16 mouse cellular contexts compared by ENCODE assay signal in genomic region chr4:89692780-89693179, GRCm38 (mm10). TPM values are rescaled to one million over a fixed set of nuclear protein-coding genes. Genes with fewer than 3 reads are reported as not detected.
A peak's percentile ranks its signal among the peaks of the same experiment; 100 is the strongest.
DNase-seq lines count a peak whose midpoint lies in the region; ATAC-seq and TF ChIP-seq lines count a peak whose summit lies in the region.
"Had no signal": no experiment of that assay in that cellular context is flagged by ENCODE, and none has a peak within 500 bp of the region (broad histone marks: within the 10 kb centered on the region; RNA-seq: fewer than 3 reads in every experiment).

No protein-coding gene starts in this region.

- no peak overlapping the region for H3K4me3 ChIP-seq in hindbrain, postnatal 0 days (ENCODE audit: low read length)
- H3K4me3 ChIP-seq in hindbrain, embryonic 12.5 days, result no peak overlapping the region
- H3K4me3 ChIP-seq in lung, postnatal 0 days (ENCODE audit: low read depth, low read length), result no peak overlapping the region
- H3K4me3 ChIP-seq in ES-E14 (ENCODE audit: insufficient read depth in 1 of 2, low read depth in 1 of 2, low read length in 2 of 2, poor library complexity in 1 of 2, severe bottlenecking in 1 of 2), result no peak overlapping the region
- H3K4me3 ChIP-seq in limb, embryonic 10.5 days, result no peak overlapping the region
- H3K4me3 ChIP-seq: hindbrain, embryonic 13.5 days; myocyte had no signal

- DNase-seq in hindbrain, postnatal 0 days (ENCODE audit: low spot score), result no peak
- peak; percentile 44 for DNase-seq in lung, postnatal 0 days (ENCODE audit: low spot score)
- no peak for DNase-seq in lung, postnatal 14 days
- no peak for DNase-seq in ES-E14 (ENCODE audit: low read depth, low spot score)
- peak; percentile 29 for DNase-seq in induced T-regulatory cell, adult 2 months (ENCODE audit: low read depth)
- DNase-seq in B cell, adult 2 months, result no peak
- DNase-seq in limb, embryonic 10.5 days (ENCODE audit: low spot score), result no peak
- DNase-seq: cerebellum, adult 8-10 months; kidney, postnatal 25 days; right cerebral cortex, adult 18-20 months had no signal

- ATAC-seq in hindbrain, postnatal 0 days, result no peak
- no peak for ATAC-seq in hindbrain, embryonic 12.5 days (ENCODE audit: low FRiP score)
- ATAC-seq in lung, postnatal 0 days, result no peak
- ATAC-seq: Patski had no signal

- 38% methylated on average over 1 of the region's 1 CpGs for WGBS in hindbrain, postnatal 0 days
- 31% methylated on average over 1 of the region's 1 CpGs for WGBS in hindbrain, embryonic 12.5 days
- 23% methylated on average over 1 of the region's 1 CpGs for WGBS in lung, postnatal 0 days
- 30% methylated on average over 1 of the region's 1 CpGs for WGBS in limb, embryonic 10.5 days

- no peak overlapping the region for H3K27ac ChIP-seq in hindbrain, postnatal 0 days
- no peak overlapping the region for H3K27ac ChIP-seq in hindbrain, embryonic 12.5 days
- H3K27ac ChIP-seq in lung, postnatal 0 days (ENCODE audit: low read length), result no peak overlapping the region
- no peak overlapping the region for H3K27ac ChIP-seq in ES-E14 (ENCODE audit: insufficient read depth, low read depth, low read length, poor library complexity, severe bottlenecking)
- H3K27ac ChIP-seq in limb, embryonic 10.5 days, result no peak overlapping the region
- H3K27ac ChIP-seq: hindbrain, embryonic 13.5 days; macrophage had no signal

- TF ChIP-seq CTCF in hindbrain, postnatal 0 days (IDR thresholded peaks at IDR 0.05; ENCODE audit: low read depth), result peak; percentile 48
- TF ChIP-seq CTCF in lung, postnatal 0 days (IDR thresholded peaks at IDR 0.05), result peak; percentile 51

- no peak overlapping the region for H3K4me2 ChIP-seq in hindbrain, postnatal 0 days (ENCODE audit: low read depth, low read length)
- H3K4me2 ChIP-seq in hindbrain, embryonic 12.5 days (replicated peaks), result no peak overlapping the region
- H3K4me2 ChIP-seq in lung, postnatal 0 days (replicated peaks; ENCODE audit: low read depth, low read length), result no peak overlapping the region
- H3K4me2 ChIP-seq: hindbrain, embryonic 13.5 days had no signal

- H3K9ac ChIP-seq in hindbrain, postnatal 0 days (replicated peaks; ENCODE audit: low read length), result no peak overlapping the region
- no peak overlapping the region for H3K9ac ChIP-seq in hindbrain, embryonic 12.5 days
- no peak overlapping the region for H3K9ac ChIP-seq in lung, postnatal 0 days (replicated peaks; ENCODE audit: low read depth)
- no peak overlapping the region for H3K9ac ChIP-seq in ES-E14 (ENCODE audit: insufficient read depth, low read depth, low read length, poor library complexity, severe bottlenecking)
- H3K9ac ChIP-seq: hindbrain, embryonic 13.5 days had no signal

- no peak for TF ChIP-seq EP300 in lung, postnatal 0 days (IDR thresholded peaks at IDR 0.05)

- 0 out of 2 replicates have a peak, but pooled peaks cover 7% of the 10 kb centered on the region for H3K27me3 ChIP-seq in hindbrain, postnatal 0 days (ENCODE audit: insufficient read depth, low read length)
- peaks cover 29% of the 10 kb centered on the region for H3K27me3 ChIP-seq in hindbrain, embryonic 12.5 days
- peaks cover 18% of the 10 kb centered on the region for H3K27me3 ChIP-seq in lung, postnatal 0 days (replicated peaks; ENCODE audit: insufficient read depth, low read length)
- peaks cover 32% of the 10 kb centered on the region for H3K27me3 ChIP-seq in limb, embryonic 10.5 days (ENCODE audit: low read depth, poor library complexity, severe bottlenecking)

- in situ Hi-C loops in ES-E14 (cut with MboI; ENCODE audit: low sequenced_read_pairs in 2 of 2, unreplicated experiment in 2 of 2), result no loop called here

- H3K9me3 ChIP-seq in hindbrain, postnatal 0 days (ENCODE audit: low read length), result no peaks in the 10 kb centered on the region
- no peaks in the 10 kb centered on the region for H3K9me3 ChIP-seq in hindbrain, embryonic 12.5 days (replicated peaks)
- no peaks in the 10 kb centered on the region for H3K9me3 ChIP-seq in lung, postnatal 0 days (ENCODE audit: low read length)
- H3K9me3 ChIP-seq in ES-E14 (ENCODE audit: control insufficient read depth, insufficient read depth, low read depth, low read length), result no peaks in the 10 kb centered on the region
- H3K9me3 ChIP-seq in limb, embryonic 10.5 days (replicated peaks), result no peaks in the 10 kb centered on the region
- H3K9me3 ChIP-seq: hindbrain, embryonic 13.5 days had no signal

- no peaks in the 10 kb centered on the region for H3K36me3 ChIP-seq in hindbrain, postnatal 0 days (ENCODE audit: insufficient read depth, low read length)
- H3K36me3 ChIP-seq in hindbrain, embryonic 12.5 days, result no peaks in the 10 kb centered on the region
- H3K36me3 ChIP-seq in lung, postnatal 0 days (ENCODE audit: insufficient read depth, low read length), result no peaks in the 10 kb centered on the region
- no peaks in the 10 kb centered on the region for H3K36me3 ChIP-seq in ES-E14 (ENCODE audit: control insufficient read depth, insufficient read depth, low read length, poor library complexity, severe bottlenecking)
- H3K36me3 ChIP-seq in limb, embryonic 10.5 days, result no peaks in the 10 kb centered on the region
- H3K36me3 ChIP-seq: hindbrain, embryonic 13.5 days had no signal

- H3K4me1 ChIP-seq in hindbrain, postnatal 0 days (ENCODE audit: insufficient read depth, low read length), result 0 out of 2 replicates have a peak, but pooled peaks cover 3% of the 10 kb centered on the region
- H3K4me1 ChIP-seq in hindbrain, embryonic 12.5 days, result peaks cover 14% of the 10 kb centered on the region; the same call in 1 of the 2 replicates
- H3K4me1 ChIP-seq in lung, postnatal 0 days (ENCODE audit: insufficient read depth, low read depth, low read length), result no peaks in the 10 kb centered on the region
- H3K4me1 ChIP-seq in ES-E14 (ENCODE audit: control insufficient read depth in 2 of 2, insufficient read depth in 2 of 2, low read length in 2 of 2, poor library complexity in 1 of 2), result no peaks in the 10 kb centered on the region
- peaks cover 16% of the 10 kb centered on the region for H3K4me1 ChIP-seq in limb, embryonic 10.5 days

TF ChIP-seq in ES-E14, 5 proteins besides CTCF, POLR2A, EP300 and RAD21:
- no peak for TF ChIP-seq CHD2 (IDR thresholded peaks at IDR 0.05; ENCODE audit: low read depth, low read length)
- TF ChIP-seq ZC3H11A (IDR thresholded peaks at IDR 0.05; ENCODE audit: borderline replicate concordance, low read depth, low read length), result 0 out of 2 replicates have a peak, but pooled peaks have one; percentile 23
- TF ChIP-seq MAFK (IDR thresholded peaks at IDR 0.05; ENCODE audit: insufficient read depth, low read depth, low read length), result no peak
- no peak for TF ChIP-seq HCFC1 (IDR thresholded peaks at IDR 0.05; ENCODE audit: borderline replicate concordance, insufficient read depth, low read length)
- no peak for TF ChIP-seq ZNF384 (IDR thresholded peaks at IDR 0.05; ENCODE audit: low read depth, low read length)
TF ChIP-seq in ES-E14: peak in this region for 1.

RNA-seq across cellular contexts. Expression of gene Dmrta1, which starts 13.5 kb away (rescaled TPM):
- total RNA-seq in hindbrain, postnatal 0 days (2014; rRNA removed), result 1.3 and 1.7 TPM in 2 replicates
- 0.30 and 0.40 TPM in 2 replicates for polyA plus RNA-seq in hindbrain, postnatal 0 days (2015; fragmentation: Nextera tagmentation; extraction: Ambion mirVana)
- polyA plus RNA-seq in hindbrain, embryonic 12.5 days (2016; fragmentation: Nextera tagmentation; extraction: Ambion mirVana), result 0.39 and 0.48 TPM in 2 replicates
- polyA plus RNA-seq in lung, postnatal 0 days (2015; fragmentation: Nextera tagmentation; extraction: Ambion mirVana), result not detected in 2 replicates
- 0.13 and 0.32 TPM in 2 replicates for total RNA-seq in ES-E14 (2012; rRNA removed)
- polyA plus RNA-seq in limb, embryonic 10.5 days (2016; fragmentation: Nextera tagmentation; extraction: Ambion mirVana), result 0.80 and 0.92 TPM in 2 replicates
- total RNA-seq: heart, adult 8-10 months had no signal
- polyA plus RNA-seq: macrophage, myocyte had no signal

Comparison
In these comparisons a context has a peak if more than half of its experiments do, and no peak if none do; other contexts are left out.
1. DNase-seq: peak in lung, postnatal 0 days (single experiment) and induced T-regulatory cell, adult 2 months (single experiment); none in hindbrain, postnatal 0 days (single experiment), lung, postnatal 14 days (single experiment), ES-E14 (single experiment), B cell, adult 2 months (0 of 2) and limb, embryonic 10.5 days (single experiment).